Mouse (Mus musculus): Measurements from ENCODE around the gene Gm11037.
"Not testable (repeated sequence)": the region's sequence is repeated elsewhere in the genome, so short reads cannot be mapped to it uniquely, and the experiment has no call there.

The Gm11037 gene

DNA sequence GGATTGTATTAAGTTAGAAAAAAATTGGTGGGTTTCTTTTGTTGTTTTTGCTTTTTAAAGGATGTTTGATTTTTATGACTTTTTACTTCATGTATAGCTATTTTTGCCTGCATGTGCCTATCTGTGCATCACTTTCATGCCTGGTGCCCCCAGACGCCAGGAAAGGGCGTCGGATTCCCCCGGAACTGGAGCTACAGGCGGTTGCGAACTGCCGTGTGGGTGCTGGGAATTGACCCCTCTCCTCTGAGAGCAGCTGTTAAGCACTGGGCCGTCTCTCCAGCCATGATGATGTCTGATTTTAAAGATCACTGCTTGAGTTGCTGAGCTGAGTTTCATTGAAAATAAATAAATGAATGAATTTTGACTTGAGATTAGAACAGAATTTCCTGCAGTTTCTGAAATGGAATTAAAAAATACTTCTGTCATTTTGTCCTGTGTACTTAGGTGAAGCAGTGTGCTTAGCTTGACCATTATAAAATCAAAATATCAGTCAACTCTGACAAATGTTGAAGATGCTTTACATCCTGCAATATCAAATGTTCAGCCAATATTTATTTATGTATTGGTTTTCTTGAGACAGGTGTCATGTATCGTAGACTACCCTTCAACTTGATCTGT, at the start of gene Gm11037:
TSS of gene Gm11037 (plus strand) at position 568 of the 618 bp plus-strand sequence.
- no peak for ATAC-seq (ENCODE audit: insufficient number of reproducible peaks, low FRiP score, low TSS enrichment)

- no peak for ATAC-seq (ENCODE audit: insufficient number of reproducible peaks, low FRiP score, low TSS enrichment)
These were observed 49.1 kb upstream of the Gm11037 start for GRCm38 (mm10) chr2:131084206-131084605.

DNA sequence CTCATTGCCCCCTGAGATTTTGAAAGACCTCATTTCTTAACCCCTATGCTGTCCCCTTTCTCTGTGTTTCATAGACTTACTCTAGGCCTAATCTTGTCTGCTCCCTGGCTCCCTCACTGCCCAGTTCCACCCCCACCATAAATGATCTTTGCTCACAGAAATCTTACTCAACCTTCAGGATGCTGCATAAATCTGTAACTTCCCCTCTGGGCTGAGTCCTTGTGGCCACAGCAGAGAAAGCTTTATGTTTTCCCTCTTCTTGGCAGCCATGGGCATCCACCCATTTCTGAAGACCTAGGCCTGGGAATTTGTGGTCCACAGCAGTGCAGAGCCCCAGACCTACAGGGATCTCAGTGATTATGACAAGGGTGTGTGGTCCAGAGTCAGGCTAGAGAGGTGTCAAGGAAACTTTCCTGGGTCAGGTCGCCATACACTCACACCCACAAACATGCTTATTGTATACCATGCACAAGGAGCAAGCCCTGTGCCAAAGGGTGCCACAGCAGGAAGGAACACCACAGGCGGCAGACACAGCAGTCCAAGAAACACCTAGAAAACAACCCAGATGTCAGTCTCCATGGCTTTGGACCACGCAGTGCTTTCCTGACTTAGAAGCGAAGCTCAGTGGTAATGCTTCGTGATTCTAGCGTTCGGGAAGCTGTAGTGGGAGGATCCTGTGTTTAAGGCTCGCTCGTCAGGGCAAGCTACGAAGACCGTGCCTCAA, 46.5 kb upstream of the Gm11037 start, which contains the start of gene Siglec1:
TSS of gene Siglec1 (minus strand) at position 99 of the 724 bp plus-strand sequence.
- ATAC-seq (ENCODE audit: insufficient number of reproducible peaks, low FRiP score, low TSS enrichment): no peak

GRCm38 (mm10) chr2:131088581-131088980, 44.7 kb upstream of the Gm11037 start:
- no peak for ATAC-seq (ENCODE audit: insufficient number of reproducible peaks, low FRiP score, low TSS enrichment)

DNA sequence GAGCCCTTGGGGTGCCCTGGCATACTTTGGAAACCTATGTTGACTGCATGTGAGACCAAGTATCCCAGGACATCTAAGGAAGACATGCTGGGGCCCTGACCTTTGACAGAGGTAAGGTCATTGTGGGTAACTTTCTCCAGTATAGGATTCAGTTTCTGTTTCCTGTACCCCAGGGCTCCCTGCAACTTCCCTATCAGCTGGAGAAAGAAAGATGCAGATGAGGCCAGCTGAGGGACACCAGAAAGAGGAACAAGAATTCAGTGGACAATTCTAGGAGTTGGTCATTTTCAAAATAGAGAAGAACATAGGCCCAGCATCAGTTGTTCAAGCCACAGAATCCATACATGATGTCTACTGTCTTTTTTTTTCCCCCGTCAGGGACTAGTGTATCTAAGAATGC, 43.7 kb upstream of the Gm11037 start:
- ATAC-seq (ENCODE audit: insufficient number of reproducible peaks, low FRiP score, low TSS enrichment): no peak

GRCm38 (mm10) chr2:131090852-131091251, 42.4 kb upstream of the Gm11037 start:
- ATAC-seq (ENCODE audit: insufficient number of reproducible peaks, low FRiP score, low TSS enrichment): no peak

DNA sequence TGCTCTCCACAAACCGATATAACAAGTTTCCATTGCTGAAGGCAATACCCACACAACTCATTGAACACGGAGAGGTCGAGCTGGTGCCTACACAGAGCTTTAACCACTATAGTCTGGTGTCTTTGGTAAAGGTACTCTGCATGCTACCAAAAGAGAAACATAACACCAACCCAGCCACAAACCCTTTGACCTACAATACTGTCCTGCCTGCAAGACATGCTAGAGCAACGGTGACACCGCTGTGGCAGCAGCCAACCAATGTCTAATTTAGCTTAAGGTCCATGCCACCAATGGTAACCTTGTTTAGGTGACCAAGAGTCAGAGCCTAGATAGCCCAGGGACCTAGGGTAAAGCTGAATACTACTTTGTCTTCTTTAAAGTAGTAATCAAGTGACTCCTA, 39.7 kb upstream of the Gm11037 start:
- no peak for ATAC-seq (ENCODE audit: insufficient number of reproducible peaks, low FRiP score, low TSS enrichment)

GRCm38 (mm10) chr2:131094823-131095222, 38.5 kb upstream of the Gm11037 start:
- ATAC-seq (ENCODE audit: insufficient number of reproducible peaks, low FRiP score, low TSS enrichment): peak; percentile 64; the same call in 1 of the 2 replicates

DNA sequence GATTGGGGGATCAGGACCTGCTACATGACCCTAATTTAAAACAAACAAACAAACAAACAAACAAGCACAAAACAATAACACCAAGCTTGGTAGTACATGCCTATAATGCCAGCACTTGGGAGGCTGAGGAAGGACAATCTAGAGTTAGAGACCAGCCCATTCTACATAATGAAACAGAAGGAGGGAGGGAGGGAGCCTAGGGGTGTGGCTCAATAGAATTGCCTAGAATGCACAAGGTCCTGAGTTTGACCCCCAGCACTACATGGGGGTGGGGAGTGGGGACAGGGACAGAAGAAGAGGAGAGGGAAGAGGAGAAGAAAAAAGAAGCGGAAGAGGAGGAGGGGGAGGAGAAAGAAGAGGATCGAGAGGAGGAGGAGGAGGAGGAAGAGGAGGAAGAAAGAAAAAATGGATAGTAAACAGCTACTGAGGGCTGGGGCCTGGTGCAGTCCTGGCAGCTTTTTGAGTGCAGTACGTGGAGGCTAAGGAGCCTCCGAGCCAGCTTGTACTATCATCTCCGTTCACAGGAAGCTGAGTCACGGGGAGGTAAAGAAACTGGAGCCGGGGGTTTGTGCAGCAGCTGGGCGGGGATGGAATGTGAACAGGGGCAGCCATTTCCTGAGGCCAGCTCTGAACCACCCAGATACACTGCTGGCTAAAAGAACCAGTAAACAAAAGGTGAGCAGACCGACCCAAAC, 37.0 kb upstream of the Gm11037 start:
- no peak for ATAC-seq (ENCODE audit: insufficient number of reproducible peaks, low FRiP score, low TSS enrichment)

DNA sequence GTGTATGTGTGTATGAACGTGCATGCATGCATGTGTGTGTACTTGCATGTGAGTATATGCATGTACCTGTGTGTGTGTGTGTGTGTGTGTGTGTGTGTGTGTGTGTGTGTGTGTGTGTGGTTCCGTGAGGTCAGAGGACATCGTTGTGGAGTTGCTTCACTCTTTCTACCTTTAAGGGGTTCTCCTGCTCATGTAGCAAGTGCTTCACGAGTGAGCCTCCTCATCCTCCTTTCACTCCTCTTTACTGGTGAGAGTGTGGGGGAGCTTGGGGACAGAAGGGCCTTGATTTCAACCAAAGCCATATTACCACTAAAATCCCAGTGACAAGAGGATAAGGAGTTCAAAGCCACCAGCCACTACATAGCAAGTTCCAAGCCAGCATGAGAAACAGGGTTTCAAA, 36.2 kb upstream of the Gm11037 start:
- ATAC-seq (ENCODE audit: insufficient number of reproducible peaks, low FRiP score, low TSS enrichment): no peak

- no peak for ATAC-seq (ENCODE audit: insufficient number of reproducible peaks, low FRiP score, low TSS enrichment)
These were observed 31.8 kb upstream of the Gm11037 start for GRCm38 (mm10) chr2:131101530-131101929.

DNA sequence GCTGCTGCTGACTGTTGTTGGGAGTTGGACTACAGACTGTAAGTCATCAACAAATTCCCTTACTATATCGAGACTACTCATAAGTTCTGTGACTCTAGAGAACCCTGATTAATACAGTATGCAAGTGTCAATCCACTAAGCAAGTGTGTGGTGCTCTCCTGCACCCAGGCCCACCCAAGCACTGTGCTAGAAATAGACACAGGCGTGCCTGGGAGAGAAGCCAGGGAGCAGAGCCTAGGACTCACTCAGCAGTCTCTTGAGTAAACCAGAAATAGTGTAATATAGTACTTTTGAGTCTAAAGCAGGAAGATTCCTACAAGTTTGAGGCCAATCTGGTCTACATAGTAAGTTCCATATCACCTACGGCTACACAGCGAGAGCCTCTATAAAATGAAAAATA, 29.3 kb upstream of the Gm11037 start:
- ATAC-seq (ENCODE audit: insufficient number of reproducible peaks, low FRiP score, low TSS enrichment): no peak

- not testable (repeated sequence) for ATAC-seq (ENCODE audit: insufficient number of reproducible peaks, low FRiP score, low TSS enrichment)
These were observed 28.2 kb upstream of the Gm11037 start for GRCm38 (mm10) chr2:131105061-131105460.

- no peak for ATAC-seq (ENCODE audit: insufficient number of reproducible peaks, low FRiP score, low TSS enrichment)
These were observed 27.3 kb upstream of the Gm11037 start for GRCm38 (mm10) chr2:131105989-131106388.

DNA sequence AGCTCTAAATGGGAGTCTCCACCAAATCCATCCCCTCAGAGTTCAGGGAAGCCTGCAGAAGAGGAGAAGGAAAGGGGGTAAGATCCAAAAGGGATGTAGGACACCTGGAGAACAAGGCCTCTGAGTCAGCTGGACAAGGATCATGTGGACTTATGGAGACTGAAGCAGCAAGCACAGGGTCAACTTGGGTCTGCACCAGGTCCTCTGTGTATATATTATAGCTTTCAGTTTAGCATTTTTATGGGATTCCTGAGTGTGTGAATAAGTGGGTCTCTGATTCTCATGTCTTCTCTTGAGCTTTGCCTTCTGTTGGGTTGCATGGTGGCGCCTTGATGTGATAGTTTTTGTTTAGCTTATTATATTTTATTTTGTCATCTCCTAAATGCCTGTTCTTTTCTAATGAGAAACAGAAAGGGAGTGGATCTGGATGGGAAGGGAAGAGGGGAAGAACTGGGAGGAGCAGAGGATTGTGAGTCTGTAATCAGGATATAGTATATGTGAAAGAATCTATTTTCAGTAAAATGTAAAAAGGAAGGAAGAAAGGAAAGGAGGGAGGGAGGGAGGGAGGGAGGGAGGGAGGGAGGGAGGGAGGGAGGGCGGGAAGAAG, 14.2 kb upstream of the Gm11037 start:
- no peak for ATAC-seq (ENCODE audit: insufficient number of reproducible peaks, low FRiP score, low TSS enrichment)

- ATAC-seq (ENCODE audit: insufficient number of reproducible peaks, low FRiP score, low TSS enrichment): no peak
These were observed 9.1 kb upstream of the Gm11037 start for GRCm38 (mm10) chr2:131124166-131124565.

DNA sequence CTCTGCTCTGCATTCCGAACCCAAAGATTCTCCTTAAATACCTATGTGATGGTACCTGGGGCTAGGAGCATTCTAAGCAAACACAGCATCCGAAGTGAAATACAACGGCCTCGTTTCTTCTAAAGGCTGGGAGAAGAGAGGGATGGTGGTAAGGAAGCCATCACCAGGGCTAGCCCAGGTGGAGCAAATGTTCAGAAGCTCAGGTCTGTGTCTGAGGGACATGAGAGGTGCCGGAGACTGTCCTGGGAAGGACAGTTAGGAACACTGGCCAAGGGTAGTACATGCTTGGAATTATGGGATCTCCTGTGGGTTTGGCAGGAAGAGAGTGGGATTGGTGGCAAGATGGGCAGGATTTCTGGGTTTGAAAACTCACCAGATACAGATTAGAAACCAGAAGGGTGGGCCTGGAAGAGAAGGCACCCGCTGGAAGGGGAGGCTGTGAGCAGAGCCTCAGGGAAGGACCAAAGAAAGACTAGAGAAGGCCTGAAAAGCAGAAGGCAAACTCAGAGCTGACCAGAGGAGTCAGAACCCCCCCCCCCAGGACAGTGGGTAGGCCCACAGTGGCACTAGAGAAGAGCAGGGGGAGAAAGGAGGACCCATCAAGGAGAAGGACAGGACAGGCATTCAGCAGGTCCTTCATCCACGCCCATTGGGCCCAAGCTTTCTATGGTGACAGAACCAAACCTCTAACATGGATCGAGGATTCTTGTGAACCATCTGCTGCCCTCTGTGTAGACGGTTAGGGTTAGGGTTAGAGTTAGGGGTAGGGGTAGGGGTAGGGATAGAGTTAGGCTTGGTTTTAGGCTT, 7.9 kb upstream of the Gm11037 start:
- no peak for ATAC-seq (ENCODE audit: insufficient number of reproducible peaks, low FRiP score, low TSS enrichment)

GRCm38 (mm10) chr2:131125964-131126815, 7.1 kb upstream of the Gm11037 start:
- ATAC-seq (ENCODE audit: insufficient number of reproducible peaks, low FRiP score, low TSS enrichment): no peak

- ATAC-seq (ENCODE audit: insufficient number of reproducible peaks, low FRiP score, low TSS enrichment): no peak; the same call in 1 of the 2 replicates
These were observed 6.1 kb upstream of the Gm11037 start, which contains the start of gene Hspa12b for GRCm38 (mm10) chr2:131127161-131127730. Gene Hspa12b (plus strand): TSS chr2:131127280.
